Mouse (Mus musculus) olfactory bulb, adult 2 months (tissue): Measurements from ENCODE around the gene Crebbp.

ENCODE experiments used
- CTCF ChIP-seq: fragments of 200-500 bp; IDR thresholded peaks from 2 replicates; pipeline ENCODE4 v1.5.1; 2012; ENCODE audit warnings: low read depth, mild to moderate bottlenecking, low read length, moderate library complexity; ENCODE audit not compliant: insufficient read depth
- POLR2A ChIP-seq: fragments of 200-500 bp; IDR thresholded peaks from 2 replicates; pipeline ENCODE4 v1.6.1; 2012; ENCODE audit warnings: mild to moderate bottlenecking, low read depth, low read length, moderate library complexity; ENCODE audit not compliant: insufficient read depth

DNA sequence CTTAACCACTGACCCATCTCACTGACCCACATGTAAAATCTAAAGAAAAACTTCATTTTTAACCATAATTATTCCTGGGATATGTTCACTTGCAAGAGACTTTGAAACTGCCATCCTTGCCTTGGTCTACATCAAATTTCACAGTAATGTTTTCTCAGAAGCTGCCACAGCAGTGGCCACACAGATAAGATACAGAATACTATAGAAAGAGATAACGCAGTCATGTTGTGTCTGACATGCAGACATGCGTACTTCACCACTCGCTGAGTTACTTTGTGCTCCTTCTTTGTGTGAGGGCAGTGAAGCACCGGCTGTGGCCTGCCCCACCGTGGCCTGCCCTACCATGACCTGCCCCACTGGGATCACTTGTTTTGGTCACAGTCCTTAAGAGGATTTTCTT, 179.8 kb downstream of the Crebbp start:
- TF ChIP-seq POLR2A, result no peak
- TF ChIP-seq CTCF, result no peak
